Mouse (Mus musculus) kidney, adult 2 months (tissue): ENCODE measurements around the gene Eif4h.

Experiments used
- CTCF ChIP-seq: fragments of 200-500 bp; conservative IDR thresholded peaks from 2 replicates; pipeline ENCODE4 v1.5.1; 2011; ENCODE audit warnings: low read depth, mild to moderate bottlenecking, control low read depth, low read length, moderate library complexity, mixed read lengths; ENCODE audit not compliant: insufficient read depth, insufficient read length
- POLR2A ChIP-seq: fragments of 200-500 bp; IDR thresholded peaks from one replicate; pipeline ENCODE4 v1.6.1; 2011; ENCODE audit warnings: low read depth, low read length, control low read depth

- no peak for TF ChIP-seq POLR2A
- no peak for TF ChIP-seq CTCF
Observed at GRCm38 (mm10) chr5:134656708-134657107, 17.4 kb upstream of the Eif4h start.
